Mouse (Mus musculus) intestine, embryonic 14.5 days (tissue): ENCODE data around the gene Ntrk3. TPM values are rescaled to one million over a fixed set of nuclear protein-coding genes. Genes with fewer than 3 reads are reported as not detected.

Experiments used
- ATAC-seq: fragments of 200-750 bp; cut with Nextera tagmentation; replicated peaks from 2 replicates; pipeline ENCODE4 v1.8.0; 2017; ENCODE audit warnings: low read depth, moderate number of reproducible peaks, moderate TSS enrichment, moderate library complexity; ENCODE audit not compliant: low FRiP score, low TSS enrichment
- DNase-seq: peaks from one replicate; pipeline ENCODE4 v3.0.0-alpha.2; 2018; ENCODE audit warnings: low spot score
- H3K27ac ChIP-seq: fragments of 300-500 bp; sonication (generic); 2 replicates; pipeline ENCODE4 v1.5.1; 2014; ENCODE audit warnings: low read depth, mild to moderate bottlenecking, control low read depth
- H3K27me3 ChIP-seq: fragments of 300-500 bp; sonication (generic); replicated peaks from 2 replicates; pipeline ENCODE4 v1.6.1; 2014; ENCODE audit warnings: low read length, control low read depth; ENCODE audit not compliant: control insufficient read depth, insufficient read depth
- H3K36me3 ChIP-seq: fragments of 300-500 bp; sonication (generic); 2 replicates; pipeline ENCODE4 v1.6.1; 2014; ENCODE audit warnings: low read length, control low read depth; ENCODE audit not compliant: control insufficient read depth, insufficient read depth
- H3K4me1 ChIP-seq: fragments of 300-500 bp; sonication (generic); replicated peaks from 2 replicates; pipeline ENCODE4 v1.6.1; 2014; ENCODE audit warnings: low read length, control low read depth, mixed read lengths; ENCODE audit not compliant: control insufficient read depth, insufficient read depth
- H3K4me2 ChIP-seq: fragments of 300-500 bp; sonication (generic); 2 replicates; pipeline ENCODE4 v1.6.1; 2014; ENCODE audit warnings: low read length
- H3K4me3 ChIP-seq: fragments of 300-500 bp; sonication (generic); 2 replicates; pipeline ENCODE4 v1.5.1; 2014; ENCODE audit warnings: low read depth, low read length, control low read depth, mixed read lengths
- H3K9ac ChIP-seq: fragments of 300-500 bp; sonication (generic); 2 replicates; pipeline ENCODE4 v1.6.1; 2014; ENCODE audit warnings: mild to moderate bottlenecking, low read length
- H3K9me3 ChIP-seq: fragments of 300-500 bp; sonication (generic); 2 replicates; pipeline ENCODE4 v1.6.1; 2016; ENCODE audit warnings: low read length, control low read depth; ENCODE audit not compliant: control insufficient read depth
- WGBS: fragments of 180-500 bp; shearing (Covaris S2); extraction: QIAGEN DNeasy Blood & Tissue Kit; methylation state at CpG from one replicate; pipeline ENCODE4 v1.1.7; 2014; 5-methylcytosine and 5-hydroxymethylcytosine counted together
- polyA plus RNA-seq: library from polyadenylated mRNA; unstranded; fragments of >200 nt; fragmentation: Nextera tagmentation; extraction: Ambion mirVana; gene quantifications from 2 replicates; pipeline ENCODE4 v1.2.1, GENCODE M21; 2014

Ntrk3 gene
- polyA plus RNA-seq, 1 experiment from 2014 or later = 4.5 TPM

DNA sequence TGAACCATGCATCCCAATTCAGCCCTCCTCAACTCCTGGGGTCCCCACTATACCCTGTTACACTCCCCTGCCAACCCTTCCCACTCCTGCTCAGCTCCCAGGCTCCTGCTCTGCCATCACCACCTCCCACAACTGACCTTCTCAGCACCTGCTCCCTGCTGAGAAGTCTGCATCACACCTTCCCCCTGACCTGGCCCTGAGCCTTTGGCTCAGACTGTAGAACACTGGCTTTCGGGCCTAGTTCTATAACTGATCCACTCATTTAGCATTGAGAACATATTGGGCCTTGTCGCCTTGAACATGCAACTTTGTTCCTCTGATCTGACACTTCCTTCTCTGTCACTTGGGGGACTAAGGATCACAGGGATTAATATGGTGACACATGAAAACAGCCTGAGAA is 152.9 kb downstream of the Ntrk3 start:
- Histone ChIP-seq H3K9me3 (no peaks in the 10 kb centered on the region), H3K4me3 (no peak overlapping the region), H3K27ac (no peak overlapping the region), H3K9ac (no peak overlapping the region), H3K4me2 (no peak overlapping the region), H3K4me1 (no peaks in the 10 kb centered on the region), H3K36me3 (no peaks in the 10 kb centered on the region), H3K27me3 (peaks cover 55% of the 10 kb centered on the region)
- WGBS = 84% methylated on average over 2 of the region's 2 CpGs
- ATAC-seq (no peak), DNase-seq (no peak)

DNA sequence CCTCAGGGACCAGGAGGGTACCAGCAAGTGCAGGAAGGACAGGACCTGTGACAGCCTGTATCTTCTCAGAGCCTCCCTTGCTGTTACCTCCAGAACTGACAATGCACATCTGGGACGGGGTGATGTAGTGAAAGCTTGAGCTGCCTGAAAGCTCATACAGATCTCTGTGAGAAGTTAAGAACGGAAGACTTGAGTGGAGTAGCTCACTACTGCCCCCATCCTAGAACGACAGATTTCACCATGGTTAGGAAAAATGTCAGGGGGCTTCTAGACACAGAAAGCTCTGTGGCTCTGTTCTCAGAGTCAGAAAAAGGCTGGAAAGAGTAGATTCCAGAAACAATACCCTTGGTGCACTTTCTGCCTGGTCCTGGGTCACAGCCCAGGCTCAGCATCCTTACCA is 153.3 kb downstream of the Ntrk3 start:
- no peak for ATAC-seq
- WGBS = 5% methylated on average over 3 of the region's 3 CpGs

DNA sequence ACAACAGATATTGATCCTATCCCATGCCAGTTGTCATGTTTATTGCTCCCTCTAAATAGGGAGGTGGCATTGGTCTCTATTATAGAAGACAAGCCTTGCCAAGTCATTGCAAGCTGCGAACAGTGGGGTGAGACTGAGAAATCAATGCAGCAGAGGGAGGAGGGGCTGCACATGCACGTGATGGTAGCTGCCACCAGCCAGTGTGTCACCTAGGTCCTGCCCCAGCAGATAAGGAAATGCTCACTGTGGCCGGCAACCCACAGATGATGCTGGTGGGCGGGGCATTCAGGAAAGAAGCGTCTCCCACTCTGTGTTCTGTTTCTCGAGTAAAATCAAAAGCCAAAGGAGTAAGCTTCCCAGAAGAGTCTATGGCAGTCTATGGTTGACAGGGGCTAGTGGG is 154.1 kb downstream of the Ntrk3 start:
- WGBS = 47% methylated on average over 6 of the region's 6 CpGs
- Histone ChIP-seq H3K9me3 (no peaks in the 10 kb centered on the region), H3K27me3 (peaks cover 68% of the 10 kb centered on the region), H3K4me1 (no peaks in the 10 kb centered on the region), H3K9ac (no peak overlapping the region), H3K36me3 (no peaks in the 10 kb centered on the region), H3K4me3 (no peak overlapping the region), H3K27ac (no peak overlapping the region), H3K4me2 (no peak overlapping the region)
- no peak for ATAC-seq
- no peak for DNase-seq

More for the DNA sequence above, 153.3 kb downstream of the Ntrk3 start:
- no peak for DNase-seq
- H3K4me2 ChIP-seq = no peak overlapping the region
- no peaks in the 10 kb centered on the region for H3K4me1 ChIP-seq
- no peak overlapping the region for H3K27ac ChIP-seq
- H3K36me3 ChIP-seq = no peaks in the 10 kb centered on the region
- H3K9ac ChIP-seq = no peak overlapping the region
- peaks cover 59% of the 10 kb centered on the region for H3K27me3 ChIP-seq
- no peak overlapping the region for H3K4me3 ChIP-seq
- H3K9me3 ChIP-seq = no peaks in the 10 kb centered on the region

DNA sequence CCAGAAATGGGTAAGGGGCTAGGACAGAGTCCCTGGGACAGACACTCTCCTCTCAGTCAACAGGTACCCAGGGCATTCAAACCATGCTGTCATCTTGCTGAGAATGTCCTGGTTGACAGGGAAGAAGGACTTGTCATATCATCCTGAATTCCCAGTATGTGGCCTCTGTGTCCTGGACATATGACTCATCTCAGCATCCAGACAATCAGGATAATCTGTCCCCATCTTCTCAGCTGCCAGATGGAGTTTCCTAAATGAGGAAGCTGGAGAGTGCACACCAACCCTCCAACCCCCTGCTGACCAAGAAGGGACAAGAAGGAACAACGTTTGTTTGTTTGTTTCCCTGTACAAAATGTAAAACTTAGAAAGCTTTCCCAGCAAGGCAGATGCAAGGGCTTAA is 156.5 kb downstream of the Ntrk3 start:
- no peaks in the 10 kb centered on the region for H3K36me3 ChIP-seq
- H3K27ac ChIP-seq = no peak overlapping the region
- ATAC-seq (no peak), DNase-seq (no peak)
- H3K4me3 ChIP-seq = no peak overlapping the region
- H3K9me3 ChIP-seq = no peaks in the 10 kb centered on the region
- H3K4me1 ChIP-seq = no peaks in the 10 kb centered on the region
- H3K9ac ChIP-seq = no peak overlapping the region
- H3K27me3 ChIP-seq = peaks cover 74% of the 10 kb centered on the region
- H3K4me2 ChIP-seq = no peak overlapping the region
- WGBS = 49% methylated on average over 1 of the region's 1 CpGs

DNA sequence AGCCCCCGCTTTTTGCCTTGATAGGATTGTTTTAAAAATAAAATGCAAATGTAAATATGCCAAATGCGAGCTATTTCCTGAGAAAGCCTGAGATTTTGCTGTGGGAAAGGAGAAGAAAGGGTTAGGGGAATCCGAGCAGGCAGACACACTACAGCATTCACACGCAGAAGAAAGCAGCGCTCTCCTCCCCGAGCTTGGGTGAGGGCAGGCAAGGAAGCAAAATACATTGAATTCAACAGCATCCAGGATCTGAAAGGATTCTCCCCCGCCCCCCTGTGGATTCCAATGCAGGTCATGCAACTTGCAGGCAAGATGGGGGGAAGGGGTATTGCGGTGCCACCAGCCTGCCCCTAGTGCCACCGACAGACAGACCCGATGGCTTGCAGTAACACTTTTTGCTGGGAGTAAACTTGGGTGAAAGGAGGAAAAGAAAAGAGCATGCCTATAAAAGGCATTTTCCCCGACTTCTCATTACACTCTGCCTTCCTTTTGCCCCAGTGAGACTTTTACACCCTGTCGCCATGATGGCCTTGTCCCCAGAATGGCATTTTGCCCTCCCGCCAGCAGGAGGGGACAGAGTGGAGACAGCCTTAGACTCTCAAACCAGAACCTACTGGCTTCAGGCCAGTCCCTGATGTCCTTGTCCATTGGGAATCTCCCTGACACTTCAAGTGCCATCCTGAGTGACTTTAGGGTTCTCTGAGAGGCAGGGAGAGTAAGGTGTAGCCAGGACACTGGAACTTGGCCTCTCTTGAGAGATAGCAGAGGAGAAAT is 158.2 kb downstream of the Ntrk3 start:
- ATAC-seq = no peak
- H3K27ac ChIP-seq = no peak overlapping the region
- no peaks in the 10 kb centered on the region for H3K9me3 ChIP-seq
- no peak for DNase-seq
- no peaks in the 10 kb centered on the region for H3K36me3 ChIP-seq
- 4% methylated on average over 13 of the region's 13 CpGs for WGBS
- H3K4me1 ChIP-seq = no peaks in the 10 kb centered on the region
- H3K4me2 ChIP-seq = peak overlapping the region; percentile 90
- H3K4me3 ChIP-seq = peak overlapping the region; percentile 47
- peaks cover 88% of the 10 kb centered on the region for H3K27me3 ChIP-seq
- H3K9ac ChIP-seq = 0 out of 2 replicates have a peak overlapping the region, but pooled peaks have one; percentile 37

DNA sequence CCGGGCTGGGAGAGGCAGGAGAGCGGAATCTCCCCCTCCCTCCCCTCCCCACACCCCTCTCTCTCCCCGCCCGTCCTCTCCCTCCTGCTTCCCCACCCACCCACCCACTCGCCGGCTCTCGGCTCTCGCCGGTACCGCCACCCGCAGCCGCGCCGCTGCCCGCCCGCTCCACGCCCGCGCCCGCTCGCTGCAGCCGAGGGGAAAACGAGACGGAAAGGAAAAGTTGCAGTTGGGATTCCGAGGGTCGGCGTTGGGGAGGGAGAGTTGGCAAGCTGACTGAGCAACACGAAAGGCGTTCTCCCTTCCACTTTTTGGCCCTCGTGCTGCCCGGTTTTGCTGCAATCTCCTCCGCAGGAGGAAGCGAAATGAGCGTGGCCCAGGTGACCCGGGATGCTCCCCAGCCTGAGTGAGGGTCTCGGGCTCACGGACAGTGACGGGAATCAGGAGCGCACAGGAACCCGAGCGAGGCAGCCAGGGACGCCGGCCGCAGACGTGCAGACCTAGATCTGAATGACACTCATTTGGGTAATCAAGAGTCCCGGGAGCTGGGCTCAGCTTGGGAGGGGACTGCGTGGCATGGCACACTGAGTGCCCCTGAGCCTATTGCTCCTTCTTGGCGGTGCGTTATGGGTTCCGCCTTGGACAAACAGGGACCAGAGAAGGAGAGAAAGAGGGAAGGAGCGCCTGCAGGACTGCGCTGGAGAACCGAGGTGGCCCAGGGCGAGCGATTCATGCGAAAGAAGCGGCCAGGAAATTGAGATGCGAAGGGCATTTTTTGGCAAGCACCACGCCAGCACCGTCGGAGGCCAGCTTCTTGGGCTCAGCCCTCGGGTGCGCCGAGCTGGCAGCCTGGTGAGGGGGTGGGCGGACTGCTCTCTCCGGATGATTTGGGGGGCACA is 159.1 kb downstream of the Ntrk3 start:
- under 1% methylated on average over 45 of the region's 66 CpGs for WGBS
- Histone ChIP-seq H3K27me3 (peaks cover 84% of the 10 kb centered on the region), H3K9ac (peak overlapping the region; percentile 37; the same call in 1 of the 2 replicates), H3K4me2 (peak overlapping the region; percentile 90), H3K4me1 (no peaks in the 10 kb centered on the region), H3K4me3 (peak overlapping the region; percentile 47), H3K36me3 (no peaks in the 10 kb centered on the region), H3K27ac (no peak overlapping the region), H3K9me3 (no peaks in the 10 kb centered on the region)
- peak; percentile 73 for DNase-seq
- ATAC-seq = no peak

DNA sequence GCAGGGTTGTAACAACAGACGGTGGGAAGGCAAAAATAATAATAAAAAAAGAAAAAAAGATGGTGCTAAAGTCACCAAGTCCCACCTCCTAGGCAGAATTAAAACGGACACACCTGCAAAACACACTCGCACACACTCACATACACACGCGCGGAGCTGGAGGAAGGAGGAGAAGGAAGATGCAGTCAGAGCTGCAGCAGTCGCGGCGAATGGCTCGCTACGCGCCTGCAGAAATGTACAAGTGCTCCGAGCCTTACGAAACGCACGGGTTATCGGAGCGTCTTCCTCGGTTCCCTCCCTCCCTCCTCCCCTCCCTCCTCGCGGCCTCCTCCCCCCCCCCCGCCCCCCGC is 159.7 kb downstream of the Ntrk3 start:
- Histone ChIP-seq H3K36me3 (no peaks in the 10 kb centered on the region), H3K27ac (no peak overlapping the region), H3K27me3 (peaks cover 78% of the 10 kb centered on the region), H3K4me2 (peak overlapping the region; percentile 90), H3K4me1 (no peaks in the 10 kb centered on the region), H3K9me3 (no peaks in the 10 kb centered on the region), H3K4me3 (peak overlapping the region; percentile 47), H3K9ac (0 out of 2 replicates have a peak overlapping the region, but pooled peaks have one; percentile 7)
- ATAC-seq = peak; percentile 40; the same call in 1 of the 2 replicates
- WGBS = under 1% methylated on average over 19 of the region's 23 CpGs
- peak; percentile 69 for DNase-seq

DNA sequence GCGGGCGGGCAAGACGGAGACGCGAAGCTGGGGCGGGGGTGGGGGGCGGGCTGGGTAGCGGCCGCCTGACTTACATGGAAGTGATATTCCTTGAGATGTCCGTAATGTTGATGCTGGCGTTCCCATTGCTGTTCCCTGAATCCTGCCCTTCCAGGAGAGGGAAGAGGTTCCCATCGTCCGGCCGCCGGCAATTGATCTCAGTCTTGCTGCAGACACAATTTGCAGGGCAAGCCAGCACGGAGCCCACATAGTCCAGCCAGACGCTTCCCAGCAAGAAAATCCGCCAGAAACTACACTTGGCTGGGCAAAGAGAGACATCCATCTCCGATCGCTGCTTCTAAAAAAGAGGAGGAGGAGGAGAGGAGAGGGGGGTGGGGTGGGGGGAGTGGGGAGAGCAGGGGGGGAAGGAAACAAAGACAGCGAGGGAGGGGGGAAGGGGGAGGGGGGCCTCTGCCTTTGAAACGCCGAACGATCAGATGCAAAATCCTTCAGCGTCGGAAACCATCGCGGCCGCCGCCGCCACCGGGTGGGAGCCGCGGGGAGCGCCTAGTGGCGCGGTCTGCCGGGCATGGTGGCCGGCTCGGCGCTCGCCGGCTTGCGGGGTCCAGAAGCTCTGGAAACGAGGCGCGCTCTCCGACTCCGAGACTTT is 160.2 kb downstream of the Ntrk3 start:
- Histone ChIP-seq H3K4me3 (peak overlapping the region; percentile 47), H3K9me3 (no peaks in the 10 kb centered on the region), H3K4me1 (no peaks in the 10 kb centered on the region), H3K9ac (0 out of 2 replicates have a peak overlapping the region, but pooled peaks have one; percentile 16), H3K27me3 (peaks cover 73% of the 10 kb centered on the region), H3K4me2 (peak overlapping the region; percentile 90), H3K36me3 (no peaks in the 10 kb centered on the region), H3K27ac (no peak overlapping the region)
- ATAC-seq = peak; percentile 61; the same call in 1 of the 2 replicates
- under 1% methylated on average over 48 of the region's 49 CpGs for WGBS
- peak; percentile 80 for DNase-seq
